ENCODE assay signal across 14 mouse cellular contexts in genomic region chr6:120019697-120020096, GRCm38 (mm10).
"Had no signal": no experiment of that assay in that cellular context is flagged by ENCODE, and none has a peak within 500 bp of the region (broad histone marks: within the 10 kb centered on the region; RNA-seq: fewer than 3 reads in every experiment).

No protein-coding gene starts in this region.

- H3K9me3 ChIP-seq: kidney, embryonic 15.5 days; limb, embryonic 15.5 days; megakaryocyte, embryonic 14.5 days; midbrain, embryonic 12.5 days had no signal

- H3K4me1 ChIP-seq: kidney, embryonic 15.5 days; midbrain, embryonic 12.5 days had no signal

- H3K9ac ChIP-seq: kidney, embryonic 15.5 days; limb, embryonic 15.5 days; lung, embryonic 14.5 days; midbrain, embryonic 12.5 days had no signal

- H3K27ac ChIP-seq: left cerebral cortex, adult 2 months; limb, embryonic 15.5 days; midbrain, embryonic 12.5 days had no signal

- H3K4me3 ChIP-seq: kidney, embryonic 15.5 days; left cerebral cortex, adult 2 months; limb, embryonic 15.5 days; megakaryocyte, embryonic 14.5 days; midbrain, embryonic 12.5 days had no signal

- H3K27me3 ChIP-seq: kidney, embryonic 15.5 days; limb, embryonic 15.5 days; megakaryocyte, embryonic 14.5 days; midbrain, embryonic 12.5 days had no signal

- H3K4me2 ChIP-seq: kidney, embryonic 15.5 days; limb, embryonic 15.5 days; lung, embryonic 14.5 days; midbrain, embryonic 12.5 days had no signal

- ATAC-seq: midbrain, embryonic 16.5 days had no signal

- H3K36me3 ChIP-seq: limb, embryonic 15.5 days; midbrain, embryonic 12.5 days had no signal

- DNase-seq: kidney, adult 2 months; kidney, postnatal 14 days; lung, embryonic 14.5 days; lung, postnatal 10 days; lung, postnatal 4 days; spleen, adult 18-20 months; thymus, adult 18-20 months; thymus, postnatal 14 days had no signal
